Mouse (Mus musculus) bone marrow, adult 2 months (tissue): ENCODE data around the gene Rfc2. TPM values are rescaled to one million over a fixed set of nuclear protein-coding genes. Genes with fewer than 3 reads are reported as not detected.
"Not testable (repeated sequence)": the region's sequence is repeated elsewhere in the genome, so short reads cannot be mapped to it uniquely, and the experiment has no call there.

Experiments used
- H3K27ac ChIP-seq: fragments of 200-500 bp; 2 replicates; pipeline ENCODE4 v1.5.1; 2012; ENCODE audit warnings: low read depth, mild to moderate bottlenecking, control low read depth, inconsistent platforms, low read length; ENCODE audit not compliant: control insufficient read depth, poor library complexity, insufficient read depth
- H3K4me1 ChIP-seq: fragments of 200-500 bp; 2 replicates; pipeline ENCODE4 v1.6.1; 2011; ENCODE audit warnings: low read length; ENCODE audit not compliant: control insufficient read depth, insufficient read depth
- H3K4me3 ChIP-seq: fragments of 200-500 bp; replicated peaks from 2 replicates; pipeline ENCODE3; 2011; ENCODE audit warnings: mild to moderate bottlenecking, low read depth, low read length, control low read depth; ENCODE audit not compliant: control insufficient read depth
- CTCF ChIP-seq: fragments of 200-500 bp; IDR thresholded peaks from 2 replicates; pipeline ENCODE4 v1.5.1; 2011; ENCODE audit warnings: low read length, control low read depth; ENCODE audit not compliant: control insufficient read depth, insufficient read depth
- POLR2A ChIP-seq: fragments of 200-500 bp; IDR thresholded peaks from 2 replicates; pipeline ENCODE4 v1.6.1; 2011; ENCODE audit warnings: low read depth, mild to moderate bottlenecking, control low read depth, low read length, borderline replicate concordance; ENCODE audit not compliant: control insufficient read depth
- WGBS: fragments of 180-500 bp; shearing (Covaris S2); methylation state at CpG from one replicate; pipeline ENCODE4 v1.1.7; 2018; 5-methylcytosine and 5-hydroxymethylcytosine counted together
- polyA plus RNA-seq: library from polyadenylated mRNA; stranded (reverse); fragments of >200 nt; gene quantifications from 2 replicates; pipeline ENCODE4 v1.2.4, GENCODE M21; 2011; ENCODE audit warnings: low replicate concordance; ENCODE audit not compliant: missing spikeins, insufficient read depth, insufficient read length

Gene Rfc2
- polyA plus RNA-seq, 1 experiment, result 241 TPM

DNA sequence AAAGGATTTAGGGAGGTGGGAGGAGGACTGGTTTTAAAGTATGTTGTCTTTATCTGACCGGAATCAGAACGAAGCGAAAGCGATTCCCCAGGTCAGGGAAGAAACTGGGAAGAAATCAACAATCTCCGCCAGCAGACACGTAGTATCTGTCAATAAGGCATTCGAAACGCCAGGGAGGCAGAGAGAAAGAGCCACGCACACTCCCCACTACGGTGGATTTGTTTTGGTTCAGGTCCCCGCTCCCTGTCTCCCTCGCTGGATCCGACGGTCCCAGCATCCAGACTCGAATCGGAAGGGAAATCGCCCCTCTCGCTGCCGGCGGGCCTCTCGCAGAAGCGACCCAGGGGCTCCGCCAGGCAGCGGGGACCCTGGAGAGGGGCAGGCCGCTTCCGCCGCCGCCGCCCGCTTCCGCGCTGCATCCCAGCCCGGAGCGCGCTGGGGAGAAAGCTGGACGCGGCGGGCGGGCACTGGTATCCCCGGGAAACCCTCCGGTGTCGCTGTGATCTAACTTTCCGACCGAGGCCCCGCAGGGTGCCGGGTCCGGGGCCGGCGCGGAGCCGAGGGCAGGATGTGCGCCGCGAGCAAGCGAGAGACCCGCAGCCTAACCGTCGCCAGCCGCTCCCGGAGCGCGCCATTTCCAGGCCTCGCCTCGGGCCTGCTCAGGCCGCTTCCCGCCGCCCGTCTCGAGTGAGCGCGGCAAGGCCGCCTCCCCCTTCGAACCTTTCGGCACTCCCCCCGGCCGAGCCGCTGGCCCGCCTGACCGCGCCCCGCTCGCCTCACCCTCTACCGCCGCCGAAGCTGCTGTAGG is 57.5 kb downstream of the Rfc2 start:
- no peaks in the 10 kb centered on the region for H3K4me1 ChIP-seq
- H3K27ac ChIP-seq, result peak overlapping the region; percentile 97
- WGBS, result under 1% methylated on average over 85 of the region's 85 CpGs
- peak overlapping the region; percentile 92 for H3K4me3 ChIP-seq
- no peak for TF ChIP-seq POLR2A
- TF ChIP-seq CTCF, result no peak

GRCm38 (mm10) chr5:134639269-134639682 is 58.1 kb downstream of the Rfc2 start, which contains the start of gene Eif4h:
Eif4h (minus strand) TSS chr5:134639490.
- WGBS, result 2% methylated on average over 52 of the region's 52 CpGs
- TF ChIP-seq POLR2A (peak; percentile 93), CTCF (peak; percentile 12; the same call in 1 of the 2 replicates)
- H3K4me1 ChIP-seq, result no peaks in the 10 kb centered on the region

DNA sequence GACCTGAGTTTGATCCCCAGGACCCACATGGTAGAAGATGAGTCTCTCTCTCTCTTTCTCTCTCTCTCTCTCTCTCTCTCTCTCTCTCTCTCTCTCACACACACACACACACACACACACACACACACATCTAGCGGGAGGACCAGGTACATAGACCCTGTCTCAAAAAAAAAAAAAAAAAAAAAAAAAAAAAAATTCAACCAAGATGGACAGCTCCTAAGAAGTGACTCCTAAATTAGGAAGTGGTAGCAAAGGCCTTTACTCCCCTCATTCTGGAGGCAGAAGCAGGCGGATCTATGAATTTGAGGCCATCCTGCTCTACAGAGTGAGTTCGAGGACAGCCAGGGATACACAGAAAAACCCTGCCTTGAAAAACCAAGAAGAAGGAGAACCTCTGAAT is 59.2 kb downstream of the Rfc2 start:
- H3K4me3 ChIP-seq, result no peak overlapping the region
- no peaks in the 10 kb centered on the region for H3K4me1 ChIP-seq
- no peak for TF ChIP-seq CTCF
- TF ChIP-seq POLR2A, result no peak
- no peak overlapping the region for H3K27ac ChIP-seq
- 71% methylated on average over 3 of the region's 3 CpGs for WGBS

More at GRCm38 (mm10) chr5:134639269-134639682, 58.1 kb downstream of the Rfc2 start, which contains the start of gene Eif4h:
- Histone ChIP-seq H3K27ac (peak within 1 kb of the TSS; percentile 97), H3K4me3 (peak within 1 kb of the TSS; percentile 92)

DNA sequence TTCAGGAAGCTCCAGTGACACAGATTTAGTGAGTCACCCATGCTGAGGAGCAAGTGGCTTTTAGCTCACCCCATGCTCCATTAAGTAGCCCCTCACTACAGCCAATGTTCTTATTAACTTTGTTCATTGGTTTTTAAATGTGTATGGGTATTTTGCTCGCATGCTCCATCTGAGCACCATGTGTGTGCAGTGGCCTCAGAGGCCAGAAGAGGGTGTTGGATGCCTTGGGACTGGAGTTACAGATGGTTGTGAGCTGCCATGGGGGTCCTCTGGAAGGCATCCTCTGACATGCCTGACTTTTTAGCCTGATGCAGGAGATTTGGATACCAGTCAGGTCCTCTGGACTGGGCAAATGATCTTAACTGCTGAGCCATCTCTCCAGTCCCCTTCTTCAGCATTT is 63.0 kb downstream of the Rfc2 start:
- no peak overlapping the region for H3K4me3 ChIP-seq
- no peak for TF ChIP-seq POLR2A
- no peak for TF ChIP-seq CTCF
- 66% methylated on average over 1 of the region's 1 CpGs for WGBS
- H3K27ac ChIP-seq, result no peak overlapping the region
- no peaks in the 10 kb centered on the region for H3K4me1 ChIP-seq

DNA sequence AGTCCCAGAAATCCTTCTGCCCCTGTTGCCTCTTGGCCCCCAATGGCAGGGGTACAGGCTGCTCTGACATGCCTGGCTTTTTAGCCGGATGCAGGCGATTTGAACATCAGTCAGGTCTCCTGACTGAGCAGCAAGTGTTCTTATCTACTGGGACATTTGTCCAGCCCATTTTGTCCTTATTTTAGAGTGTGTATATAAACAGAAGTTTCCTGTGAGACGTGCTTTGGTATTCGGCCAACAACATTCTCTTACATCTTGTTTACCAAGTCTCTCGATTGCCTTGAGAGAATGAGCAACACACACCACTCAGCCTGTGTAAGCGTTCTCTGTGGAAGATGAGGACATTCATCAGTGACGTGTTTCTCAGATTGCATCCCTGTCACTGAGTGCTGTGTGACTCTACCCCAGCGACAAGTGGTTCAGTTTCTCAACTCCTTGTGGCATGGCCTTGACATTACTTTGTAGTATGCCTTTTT is 63.5 kb downstream of the Rfc2 start:
- no peaks in the 10 kb centered on the region for H3K4me1 ChIP-seq
- TF ChIP-seq POLR2A (no peak), CTCF (no peak)
- H3K27ac ChIP-seq, result no peak overlapping the region
- no peak overlapping the region for H3K4me3 ChIP-seq
- 69% methylated on average over 8 of the region's 8 CpGs for WGBS

- WGBS, result 69% methylated on average over 4 of the region's 4 CpGs
- TF ChIP-seq CTCF, result no peak
- TF ChIP-seq POLR2A, result no peak
- no peaks in the 10 kb centered on the region for H3K4me1 ChIP-seq
- no peak overlapping the region for H3K27ac ChIP-seq
- no peak overlapping the region for H3K4me3 ChIP-seq
Measured at GRCm38 (mm10) chr5:134646461-134646860, 65.3 kb downstream of the Rfc2 start.

DNA sequence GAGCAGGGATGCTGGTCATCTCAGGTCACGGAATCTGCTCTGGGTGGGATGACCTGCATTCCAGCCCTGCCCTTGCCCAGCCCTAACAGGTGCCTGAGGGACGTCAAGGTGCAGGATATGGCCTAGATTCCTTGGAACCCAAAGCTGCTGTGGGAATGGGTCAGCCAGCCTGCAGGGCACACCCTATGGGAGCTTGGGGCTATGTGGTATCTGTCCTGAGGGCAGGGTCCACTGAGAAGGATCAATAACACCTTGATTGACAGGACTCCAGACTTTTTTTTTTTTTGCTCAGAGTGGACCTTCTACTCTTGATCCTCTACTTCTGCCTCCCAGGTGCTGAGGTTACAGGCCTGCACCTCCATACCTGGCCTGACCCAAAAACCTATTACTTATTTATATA is 66.2 kb downstream of the Rfc2 start:
- H3K27ac ChIP-seq, result no peak overlapping the region
- WGBS, result 85% methylated on average over 2 of the region's 2 CpGs
- no peak overlapping the region for H3K4me3 ChIP-seq
- TF ChIP-seq POLR2A, result no peak
- TF ChIP-seq CTCF, result no peak
- H3K4me1 ChIP-seq, result no peaks in the 10 kb centered on the region

DNA sequence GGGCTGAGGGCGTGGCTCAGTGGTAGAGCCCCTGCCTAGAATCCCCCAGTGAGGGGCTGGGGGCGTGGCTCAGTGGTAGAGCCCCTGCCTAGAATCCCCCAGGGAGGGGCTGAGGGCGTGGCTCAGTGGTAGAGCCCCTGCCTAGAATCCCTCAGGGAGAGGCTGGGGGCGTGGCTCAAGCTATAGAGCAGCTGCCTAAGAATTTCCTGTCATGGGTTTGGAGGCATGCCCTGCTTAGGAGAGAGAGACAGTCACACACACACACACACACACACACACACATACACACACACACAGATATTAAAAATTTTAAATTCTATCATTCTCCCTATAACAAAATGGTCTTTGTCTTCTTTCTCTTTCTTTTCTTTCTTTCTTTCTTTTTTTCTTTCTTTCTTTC is 67.8 kb downstream of the Rfc2 start:
- H3K4me3 ChIP-seq, H3K4me1 ChIP-seq, H3K27ac ChIP-seq: not testable (repeated sequence)
- 71% methylated on average over 4 of the region's 4 CpGs for WGBS

DNA sequence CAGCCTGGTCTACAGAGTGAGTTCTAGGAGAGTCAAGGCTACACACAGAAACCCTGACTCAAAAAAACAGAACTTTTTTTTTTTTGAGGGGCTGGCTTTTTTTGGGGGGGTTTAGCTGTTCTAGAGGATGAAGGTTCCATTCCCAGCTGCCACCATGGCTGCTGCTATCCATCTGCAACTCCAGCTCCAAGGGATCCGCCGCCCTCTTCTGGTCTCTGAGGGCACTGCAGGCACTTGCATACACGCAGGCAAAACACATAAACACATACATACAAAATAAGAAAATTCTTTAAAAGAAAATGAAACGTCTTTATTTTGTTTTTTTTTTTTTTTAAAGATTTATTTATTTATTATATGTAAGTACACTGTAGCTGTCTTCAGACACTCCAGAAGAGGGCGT is 69.8 kb downstream of the Rfc2 start:
- Histone ChIP-seq H3K4me1 (no peaks in the 10 kb centered on the region), H3K27ac (no peak overlapping the region), H3K4me3 (no peak overlapping the region)
- WGBS, result 46% methylated on average over 5 of the region's 5 CpGs
- no peak for TF ChIP-seq POLR2A
- peak; percentile 85 for TF ChIP-seq CTCF

Other genes starting within 250 kb of the Rfc2 start
- gene Gtf2ird1, start 124.7 kb upstream of the Rfc2 start, polyA plus RNA-seq, result 11.2 and 13.1 TPM in 2 replicates
- 5.6 and 7.9 TPM in 2 replicates for gene Clip2, start 28.9 kb upstream of the Rfc2 start, polyA plus RNA-seq
- not detected in 2 replicates for gene Syna, start 21.2 kb upstream of the Rfc2 start, polyA plus RNA-seq
- 29.7 and 70.2 TPM in 2 replicates for gene Lat2, start 33.7 kb downstream of the Rfc2 start, polyA plus RNA-seq
- 90.3 and 101 TPM in 2 replicates for gene Eif4h, start 58.1 kb downstream of the Rfc2 start, polyA plus RNA-seq
- gene Limk1, start 107.2 kb downstream of the Rfc2 start, polyA plus RNA-seq, result 5.9 and 8.6 TPM in 2 replicates
- gene Eln, start 166.0 kb downstream of the Rfc2 start, polyA plus RNA-seq, result 4.6 and 6.2 TPM in 2 replicates